Mouse (Mus musculus): ENCODE measurements around the gene Gabra2.

Gabra2 gene

GRCm38 (mm10) chr5:71095725-71096607 lies at the start of gene Gabra2:
Gene Gabra2 (minus strand): TSS chr5:71095849.
- DNase-seq (ENCODE audit: low spot score), result no peak

- no peak for DNase-seq (ENCODE audit: low spot score)
These were observed 41.0 kb upstream of the Gabra2 start for GRCm38 (mm10) chr5:71136691-71137090.

GRCm38 (mm10) chr5:71135840-71136239 lies 40.2 kb upstream of the Gabra2 start:
- no peak for DNase-seq (ENCODE audit: low spot score)

GRCm38 (mm10) chr5:71127721-71128120 lies 32.1 kb upstream of the Gabra2 start:
- no peak for DNase-seq (ENCODE audit: low spot score)

- DNase-seq (ENCODE audit: low spot score), result no peak
These were observed 19.6 kb upstream of the Gabra2 start for GRCm38 (mm10) chr5:71115216-71115615.

- DNase-seq (ENCODE audit: low spot score), result no peak
These were observed 469 bp downstream of the Gabra2 start for GRCm38 (mm10) chr5:71095180-71095579.

- DNase-seq (ENCODE audit: low spot score), result no peak
These were observed 873 bp downstream of the Gabra2 start for GRCm38 (mm10) chr5:71094776-71095175.

GRCm38 (mm10) chr5:71093807-71094206 lies 1.8 kb downstream of the Gabra2 start:
- no peak for DNase-seq (ENCODE audit: low spot score)

- DNase-seq (ENCODE audit: low spot score), result no peak
These were observed 3.2 kb downstream of the Gabra2 start for GRCm38 (mm10) chr5:71092475-71092874.

- no peak for DNase-seq (ENCODE audit: low spot score)
These were observed 3.7 kb downstream of the Gabra2 start for GRCm38 (mm10) chr5:71091926-71092325.

GRCm38 (mm10) chr5:71078861-71079260 lies 16.8 kb downstream of the Gabra2 start:
- DNase-seq (ENCODE audit: low spot score), result no peak

- DNase-seq (ENCODE audit: low spot score), result no peak
These were observed 34.0 kb downstream of the Gabra2 start for GRCm38 (mm10) chr5:71061696-71062095.

GRCm38 (mm10) chr5:71058047-71058446 lies 37.6 kb downstream of the Gabra2 start:
- no peak for DNase-seq (ENCODE audit: low spot score)

GRCm38 (mm10) chr5:71037352-71037751 lies 58.3 kb downstream of the Gabra2 start:
- no peak for DNase-seq (ENCODE audit: low spot score)

- DNase-seq (ENCODE audit: low spot score), result no peak
These were observed 69.7 kb downstream of the Gabra2 start for GRCm38 (mm10) chr5:71025956-71026355.

- no peak for DNase-seq (ENCODE audit: low spot score)
These were observed 83.9 kb downstream of the Gabra2 start for GRCm38 (mm10) chr5:71011751-71012150.

- DNase-seq (ENCODE audit: low spot score), result no peak
These were observed 84.4 kb downstream of the Gabra2 start for GRCm38 (mm10) chr5:71011271-71011670.

GRCm38 (mm10) chr5:71010797-71011196 lies 84.9 kb downstream of the Gabra2 start:
- no peak for DNase-seq (ENCODE audit: low spot score)

GRCm38 (mm10) chr5:70995617-70996325 lies 99.9 kb downstream of the Gabra2 start:
- no peak for DNase-seq (ENCODE audit: low spot score)

- DNase-seq (ENCODE audit: low spot score), result no peak
These were observed 102.4 kb downstream of the Gabra2 start for GRCm38 (mm10) chr5:70993281-70993680.

- DNase-seq (ENCODE audit: low spot score), result no peak
These were observed 104.8 kb downstream of the Gabra2 start for GRCm38 (mm10) chr5:70990891-70991290.

All from urinary bladder, postnatal 25 days (tissue).